Mouse (Mus musculus): ENCODE results near the gene Ggcx. TPM values are rescaled to one million over a fixed set of nuclear protein-coding genes. Genes with fewer than 3 reads are reported as not detected.

Ggcx gene
- polyA plus RNA-seq, 1 experiment from 2014 or later = 19.0 TPM

- peaks cover 26% of the 10 kb centered on the region for H3K27me3 ChIP-seq (replicated peaks)
- H3K27ac ChIP-seq = no peak overlapping the region
- H3K4me2 ChIP-seq = no peak overlapping the region
- H3K9ac ChIP-seq = no peak overlapping the region
- no peak for ATAC-seq (replicated peaks)
- H3K4me3 ChIP-seq = no peak overlapping the region
- 83% methylated on average over 8 of the region's 8 CpGs for WGBS
- peaks cover 6% of the 10 kb centered on the region for H3K4me1 ChIP-seq
- H3K36me3 ChIP-seq (replicated peaks) = no peaks in the 10 kb centered on the region
- H3K9me3 ChIP-seq = no peaks in the 10 kb centered on the region
Observed at GRCm38 (mm10) chr6:72378510-72379234, 35.4 kb upstream of the Ggcx start.

DNA sequence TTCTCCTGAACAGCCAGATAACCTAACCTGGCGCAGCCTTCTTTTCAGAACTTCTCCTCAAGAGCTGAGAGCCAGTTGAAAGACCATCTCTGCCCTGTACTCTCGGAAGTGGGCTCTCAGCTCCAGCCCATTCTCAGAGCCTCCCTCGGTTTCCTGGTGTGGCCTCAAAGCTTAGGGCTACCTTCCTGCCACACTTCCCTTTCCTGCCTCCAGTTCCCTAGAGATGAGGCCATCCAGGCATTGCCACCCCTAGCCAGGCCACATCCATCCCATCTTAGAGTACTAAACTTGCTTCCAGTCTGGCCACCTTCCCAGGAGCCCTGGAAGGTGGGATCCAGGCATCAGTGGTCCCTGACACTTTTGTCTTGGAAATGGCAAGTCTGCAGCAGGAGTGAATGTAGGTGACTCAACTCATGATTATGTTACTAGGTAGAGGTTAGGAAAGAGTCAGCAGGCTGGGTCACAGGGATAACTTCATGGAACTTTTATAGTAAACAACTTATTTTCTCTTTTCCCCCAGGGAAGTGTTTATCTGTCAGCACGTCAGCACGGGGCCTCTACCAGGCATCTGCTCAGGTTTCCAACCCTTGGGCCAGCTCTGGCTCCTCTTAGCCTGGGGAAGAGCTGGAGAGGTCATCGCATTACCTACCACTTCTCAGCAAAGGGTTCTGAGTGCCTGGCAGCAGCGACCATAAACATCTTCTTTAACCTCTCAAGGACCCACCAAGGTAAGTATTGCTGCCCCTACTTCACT, 34.6 kb upstream of the Ggcx start:
- H3K36me3 ChIP-seq (replicated peaks) = no peaks in the 10 kb centered on the region
- WGBS = 43% methylated on average over 7 of the region's 7 CpGs
- H3K9ac ChIP-seq = no peak overlapping the region
- H3K27ac ChIP-seq = no peak overlapping the region
- peak overlapping the region; percentile 56; the same call in 1 of the 2 replicates for H3K4me2 ChIP-seq
- ATAC-seq (replicated peaks) = no peak
- H3K4me1 ChIP-seq = peaks cover 6% of the 10 kb centered on the region
- H3K4me3 ChIP-seq = peak overlapping the region; percentile 39; the same call in 1 of the 2 replicates
- H3K27me3 ChIP-seq (replicated peaks) = peaks cover 26% of the 10 kb centered on the region
- no peaks in the 10 kb centered on the region for H3K9me3 ChIP-seq

DNA sequence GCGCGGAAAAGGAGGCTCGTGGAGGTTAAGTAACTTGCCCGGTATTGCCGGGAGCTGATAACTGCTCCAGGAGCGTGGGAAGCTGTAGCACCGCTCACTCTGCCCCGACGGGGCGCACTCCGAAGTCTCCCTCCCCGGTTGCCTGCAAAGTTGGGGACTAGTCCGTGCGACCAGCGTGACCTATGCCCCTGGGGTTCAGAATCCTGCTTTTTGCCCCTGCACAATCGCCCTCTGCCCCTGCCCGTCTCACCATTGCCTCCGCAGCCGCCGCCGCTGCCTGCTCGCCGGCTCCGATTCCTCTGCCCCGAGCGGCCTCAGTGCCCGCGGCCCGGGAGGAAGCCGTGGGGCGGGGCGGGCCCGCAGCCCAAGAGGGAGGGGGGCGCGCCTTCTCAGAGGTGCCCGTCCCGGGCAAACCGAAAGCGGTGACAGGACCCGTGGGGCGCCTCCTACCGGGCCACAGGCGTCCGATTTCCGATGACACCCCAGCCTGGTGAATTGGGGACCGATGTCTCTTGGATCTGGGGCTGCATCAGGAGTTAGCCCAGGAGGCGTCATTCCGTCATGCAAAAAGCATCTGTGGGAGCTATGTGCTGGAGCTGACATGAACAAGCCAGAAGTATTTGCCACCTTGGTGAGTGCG, 33.9 kb upstream of the Ggcx start, which contains the start of gene Vamp5:
Gene Vamp5, minus strand, starts transcription at position 338 of the 640 bp plus-strand sequence.
- 0 out of 2 replicates have a peak, but pooled peaks have one; percentile 9 for ATAC-seq (replicated peaks)
- Histone ChIP-seq H3K36me3 (replicated peaks) (no peaks in the 10 kb centered on the region), H3K9me3 (no peaks in the 10 kb centered on the region), H3K4me3 (peak within 1 kb of the TSS; percentile 39), H3K27ac (no peak within 1 kb of the TSS), H3K4me2 (peak within 1 kb of the TSS; percentile 56), H3K4me1 (peaks cover 6% of the 10 kb centered on the region), H3K27me3 (replicated peaks) (peaks cover 26% of the 10 kb centered on the region), H3K9ac (peak within 1 kb of the TSS; percentile 38)
- WGBS = 2% methylated on average over 49 of the region's 49 CpGs

GRCm38 (mm10) chr6:72382494-72382893, 31.6 kb upstream of the Ggcx start:
- Histone ChIP-seq H3K4me1 (peaks cover 6% of the 10 kb centered on the region), H3K4me3 (no peak overlapping the region), H3K27ac (no peak overlapping the region), H3K27me3 (replicated peaks) (peaks cover 26% of the 10 kb centered on the region), H3K9me3 (no peaks in the 10 kb centered on the region), H3K9ac (no peak overlapping the region), H3K4me2 (no peak overlapping the region), H3K36me3 (replicated peaks) (no peaks in the 10 kb centered on the region)
- ATAC-seq (replicated peaks) = no peak
- 84% methylated on average over 6 of the region's 6 CpGs for WGBS

DNA sequence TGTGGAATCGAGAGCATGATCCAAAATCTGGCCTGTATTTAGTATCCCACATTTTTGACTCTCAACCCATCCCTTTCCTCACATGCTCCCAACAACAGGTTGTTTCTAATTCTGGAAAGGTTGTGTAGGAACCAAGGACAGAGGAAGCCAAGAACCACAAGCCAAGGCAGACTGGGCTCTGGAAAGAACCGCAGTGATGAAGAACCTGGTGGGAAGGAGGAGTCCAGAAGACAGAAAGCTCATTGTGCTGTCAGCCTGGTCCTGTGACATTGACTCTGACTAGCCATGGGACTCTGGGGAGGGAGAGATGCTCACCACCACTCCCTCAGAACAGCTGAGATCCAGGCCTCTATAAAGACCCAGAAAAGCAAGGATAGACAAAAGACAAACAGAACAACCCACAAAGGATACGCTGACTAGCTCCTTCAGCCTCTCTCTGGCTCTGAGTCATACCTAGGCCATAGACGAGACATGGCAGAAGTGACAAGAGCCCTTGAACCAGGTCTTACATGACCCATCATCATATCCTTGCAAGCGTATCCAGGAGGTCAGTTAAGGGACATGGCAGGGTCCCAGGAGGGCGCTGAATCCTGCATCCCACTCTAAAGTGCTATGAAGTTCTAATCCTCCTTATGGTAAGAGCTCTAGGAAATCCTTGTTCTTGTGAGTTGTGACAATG, 30.8 kb upstream of the Ggcx start:
- no peak overlapping the region for H3K27ac ChIP-seq
- peaks cover 6% of the 10 kb centered on the region for H3K4me1 ChIP-seq
- no peaks in the 10 kb centered on the region for H3K36me3 ChIP-seq (replicated peaks)
- peaks cover 25% of the 10 kb centered on the region for H3K27me3 ChIP-seq (replicated peaks)
- no peak overlapping the region for H3K4me3 ChIP-seq
- H3K4me2 ChIP-seq = no peak overlapping the region
- WGBS = 86% methylated on average over 6 of the region's 6 CpGs
- H3K9ac ChIP-seq = no peak overlapping the region
- ATAC-seq (replicated peaks) = no peak
- H3K9me3 ChIP-seq = no peaks in the 10 kb centered on the region

DNA sequence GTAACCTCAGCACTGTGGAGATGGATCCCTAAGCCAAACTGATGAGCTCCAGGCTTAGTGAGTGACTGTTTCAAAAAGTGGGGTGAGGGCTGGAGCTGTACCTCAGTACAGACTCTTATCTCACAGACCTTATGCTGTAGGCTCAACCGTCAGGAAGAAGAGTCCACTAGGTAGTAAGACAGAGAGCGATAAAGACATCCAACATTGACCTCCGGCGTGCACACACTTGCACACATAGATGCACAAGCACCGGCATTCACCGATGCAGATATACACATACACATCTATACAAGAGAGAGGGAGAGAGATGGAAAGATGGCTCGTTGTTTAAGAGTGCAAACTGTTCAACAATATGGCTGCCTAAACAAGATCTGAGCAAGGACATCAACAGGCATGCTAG, 30.2 kb upstream of the Ggcx start:
- Histone ChIP-seq H3K27ac (no peak overlapping the region), H3K4me2 (no peak overlapping the region), H3K4me3 (no peak overlapping the region), H3K9ac (no peak overlapping the region), H3K9me3 (no peaks in the 10 kb centered on the region), H3K27me3 (replicated peaks) (peaks cover 23% of the 10 kb centered on the region), H3K4me1 (peaks cover 6% of the 10 kb centered on the region), H3K36me3 (replicated peaks) (no peaks in the 10 kb centered on the region)
- 96% methylated on average over 7 of the region's 7 CpGs for WGBS
- ATAC-seq (replicated peaks) = no peak

- H3K4me3 ChIP-seq = no peak overlapping the region
- H3K9ac ChIP-seq = no peak overlapping the region
- 93% methylated on average over 4 of the region's 4 CpGs for WGBS
- no peaks in the 10 kb centered on the region for H3K36me3 ChIP-seq (replicated peaks)
- no peaks in the 10 kb centered on the region for H3K9me3 ChIP-seq
- H3K4me1 ChIP-seq = peaks cover 8% of the 10 kb centered on the region
- ATAC-seq (replicated peaks) = no peak
- peaks cover 14% of the 10 kb centered on the region; the same call in 1 of the 2 replicates for H3K27me3 ChIP-seq (replicated peaks)
- H3K27ac ChIP-seq = no peak overlapping the region
- no peak overlapping the region for H3K4me2 ChIP-seq
Observed at GRCm38 (mm10) chr6:72385258-72385657, 28.9 kb upstream of the Ggcx start.

DNA sequence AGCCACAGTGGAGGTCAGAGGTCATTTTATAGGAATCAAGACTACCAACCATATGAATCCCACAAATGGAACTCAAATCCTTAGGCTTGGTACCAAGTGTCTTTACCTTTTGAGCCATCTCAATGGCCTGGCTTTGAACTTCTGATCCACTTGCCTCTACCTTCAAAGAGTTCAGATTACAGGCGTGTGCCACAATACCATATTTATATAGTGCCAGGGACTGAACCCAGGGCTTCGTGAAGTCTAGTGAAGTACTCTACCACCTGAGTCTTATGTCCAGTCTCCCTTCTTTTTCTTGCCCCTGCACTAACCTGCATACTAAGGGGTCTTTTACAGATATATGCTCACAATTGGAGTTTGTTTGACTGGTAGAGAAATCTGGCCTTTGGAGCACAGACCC, 27.5 kb upstream of the Ggcx start:
- 95% methylated on average over 2 of the region's 2 CpGs for WGBS
- Histone ChIP-seq H3K27me3 (replicated peaks) (peaks cover 15% of the 10 kb centered on the region), H3K9me3 (no peaks in the 10 kb centered on the region), H3K27ac (no peak overlapping the region), H3K4me3 (no peak overlapping the region), H3K4me1 (peaks cover 10% of the 10 kb centered on the region), H3K4me2 (no peak overlapping the region), H3K36me3 (replicated peaks) (no peaks in the 10 kb centered on the region), H3K9ac (no peak overlapping the region)
- no peak for ATAC-seq (replicated peaks)

- no peak overlapping the region for H3K4me3 ChIP-seq
- ATAC-seq (replicated peaks) = no peak
- no peak overlapping the region for H3K9ac ChIP-seq
- H3K4me2 ChIP-seq = no peak overlapping the region
- H3K4me1 ChIP-seq = peaks cover 10% of the 10 kb centered on the region
- no peaks in the 10 kb centered on the region for H3K36me3 ChIP-seq (replicated peaks)
- H3K27ac ChIP-seq = no peak overlapping the region
- no peaks in the 10 kb centered on the region for H3K9me3 ChIP-seq
- peaks cover 15% of the 10 kb centered on the region for H3K27me3 ChIP-seq (replicated peaks)
- WGBS = 72% methylated on average over 3 of the region's 3 CpGs
Observed at GRCm38 (mm10) chr6:72387816-72388215, 26.3 kb upstream of the Ggcx start.

DNA sequence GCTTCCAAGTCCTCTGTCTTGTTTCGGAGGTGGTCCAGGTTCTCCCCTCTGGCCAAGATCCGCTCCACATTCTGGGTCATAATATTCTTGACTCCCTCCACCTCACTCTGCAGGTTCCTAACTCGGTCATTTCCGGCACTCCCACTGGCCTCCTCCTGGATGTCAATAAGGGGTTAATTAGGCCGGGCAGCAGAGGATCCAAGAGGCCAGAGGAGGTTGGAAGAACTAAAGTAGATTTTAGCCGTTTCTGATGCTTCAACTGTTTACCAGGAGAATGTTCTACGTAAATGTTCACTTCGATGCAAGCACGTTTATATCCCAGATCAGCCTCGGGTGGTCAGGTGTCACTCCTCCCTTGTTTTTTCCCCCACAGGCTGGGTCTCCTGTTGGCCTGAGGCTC, 25.8 kb upstream of the Ggcx start:
- no peaks in the 10 kb centered on the region for H3K9me3 ChIP-seq
- no peak overlapping the region for H3K4me2 ChIP-seq
- 75% methylated on average over 10 of the region's 10 CpGs for WGBS
- peaks cover 10% of the 10 kb centered on the region for H3K4me1 ChIP-seq
- peaks cover 15% of the 10 kb centered on the region for H3K27me3 ChIP-seq (replicated peaks)
- no peak overlapping the region for H3K4me3 ChIP-seq
- ATAC-seq (replicated peaks) = no peak
- no peak overlapping the region for H3K27ac ChIP-seq
- no peak overlapping the region for H3K9ac ChIP-seq
- no peaks in the 10 kb centered on the region for H3K36me3 ChIP-seq (replicated peaks)

GRCm38 (mm10) chr6:72388791-72389329, 25.2 kb upstream of the Ggcx start:
- ATAC-seq (replicated peaks) = no peak
- no peak overlapping the region for H3K4me2 ChIP-seq
- H3K27ac ChIP-seq = no peak overlapping the region
- H3K9me3 ChIP-seq = no peaks in the 10 kb centered on the region
- no peak overlapping the region for H3K9ac ChIP-seq
- H3K4me3 ChIP-seq = no peak overlapping the region
- H3K36me3 ChIP-seq (replicated peaks) = no peaks in the 10 kb centered on the region
- peaks cover 10% of the 10 kb centered on the region for H3K4me1 ChIP-seq
- H3K27me3 ChIP-seq (replicated peaks) = peaks cover 15% of the 10 kb centered on the region
- 93% methylated on average over 6 of the region's 6 CpGs for WGBS

All from midbrain, embryonic 15.5 days (tissue).